Mouse (Mus musculus) lung, adult 2 months (tissue): ENCODE measurements around the gene BC029722. TPM values are rescaled to one million over a fixed set of nuclear protein-coding genes. Genes with fewer than 3 reads are reported as not detected.
A peak's percentile ranks its signal among the peaks of the same experiment; 100 is the strongest.

Experiments used
- DNase-seq: peaks from one replicate; pipeline ENCODE4 v3.0.0; 2022
- H3K4me1 ChIP-seq: fragments of 200-500 bp; 2 replicates; pipeline ENCODE4 v1.6.1; 2011; ENCODE audit warnings: low read length; ENCODE audit not compliant: control insufficient read depth, insufficient read depth
- H3K4me3 ChIP-seq: fragments of 200-500 bp; replicated peaks from 2 replicates; pipeline ENCODE3; 2011; ENCODE audit warnings: low read depth, mild to moderate bottlenecking, control low read depth, low read length; ENCODE audit errors: extremely low read depth
- CTCF ChIP-seq: fragments of 200-500 bp; IDR thresholded peaks from 2 replicates; pipeline ENCODE4 v1.5.1; 2011; ENCODE audit warnings: mild to moderate bottlenecking, low read length, control low read depth; ENCODE audit not compliant: insufficient read depth
- POLR2A ChIP-seq: fragments of 200-500 bp; IDR thresholded peaks from 2 replicates; pipeline ENCODE4 v1.6.1; 2011; ENCODE audit warnings: low read depth, mild to moderate bottlenecking, control low read depth, low read length, borderline replicate concordance; ENCODE audit errors: extremely low read depth
- WGBS: fragments of 180-500 bp; shearing (Covaris S2); methylation state at CpG from one replicate; pipeline ENCODE4 v1.1.7; 2018; 5-methylcytosine and 5-hydroxymethylcytosine counted together
- polyA plus RNA-seq: library from polyadenylated mRNA; depleted of rRNA; stranded (reverse); fragments of >200 nt; gene quantifications from 2 replicates; pipeline ENCODE4 v1.2.3, GENCODE M21; 2012

Gene BC029722
- polyA plus RNA-seq, 1 experiment, result 57.4 TPM

DNA sequence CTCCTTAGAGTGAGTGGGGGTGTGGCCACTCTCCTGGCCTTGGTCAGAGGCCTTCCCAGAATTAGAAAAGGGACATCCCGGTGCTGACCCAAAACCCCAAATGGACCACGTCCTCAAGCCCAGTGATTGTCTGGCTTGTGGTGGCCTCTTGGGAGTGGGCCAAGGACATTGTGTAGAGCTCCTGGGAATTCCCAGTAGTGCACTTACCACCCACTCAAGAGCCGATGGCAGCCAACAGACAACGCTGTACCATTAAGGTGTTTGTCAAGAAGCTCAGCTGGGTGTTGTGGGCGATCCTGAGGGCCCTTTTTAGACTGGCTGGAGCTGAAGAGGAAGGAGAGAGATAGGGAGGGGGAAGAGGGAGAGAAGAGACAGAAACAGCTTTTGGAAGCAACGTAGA lies 34.7 kb downstream of the BC029722 start:
- Histone ChIP-seq H3K4me3 (no peak overlapping the region), H3K4me1 (no peaks in the 10 kb centered on the region)
- WGBS, result 50% methylated on average over 6 of the region's 6 CpGs
- no peak for DNase-seq
- TF ChIP-seq CTCF (no peak), POLR2A (no peak)

DNA sequence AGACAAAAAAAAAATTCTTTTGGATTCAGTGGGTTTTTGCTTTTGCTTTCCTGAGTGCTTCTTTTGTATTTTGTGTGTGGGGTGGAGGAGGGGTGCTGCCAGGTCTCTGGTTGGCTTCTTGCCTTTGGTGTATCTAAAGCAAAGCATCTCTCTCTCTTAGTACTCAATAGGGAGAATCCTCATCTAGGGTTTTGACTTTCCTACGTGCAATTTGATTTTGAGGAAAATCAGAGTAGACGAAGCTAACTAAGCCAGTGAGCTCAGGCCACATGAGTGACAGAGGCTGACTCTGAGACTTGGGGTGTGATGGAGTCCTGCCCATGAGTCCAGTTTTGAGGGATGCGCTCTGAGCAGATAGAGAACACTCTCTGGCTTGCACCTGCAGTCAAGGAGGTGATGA lies 39.7 kb downstream of the BC029722 start:
- DNase-seq, result no peak
- TF ChIP-seq CTCF, result no peak
- TF ChIP-seq POLR2A, result no peak
- peaks cover 4% of the 10 kb centered on the region for H3K4me1 ChIP-seq
- 78% methylated on average over 3 of the region's 3 CpGs for WGBS
- no peak overlapping the region for H3K4me3 ChIP-seq

DNA sequence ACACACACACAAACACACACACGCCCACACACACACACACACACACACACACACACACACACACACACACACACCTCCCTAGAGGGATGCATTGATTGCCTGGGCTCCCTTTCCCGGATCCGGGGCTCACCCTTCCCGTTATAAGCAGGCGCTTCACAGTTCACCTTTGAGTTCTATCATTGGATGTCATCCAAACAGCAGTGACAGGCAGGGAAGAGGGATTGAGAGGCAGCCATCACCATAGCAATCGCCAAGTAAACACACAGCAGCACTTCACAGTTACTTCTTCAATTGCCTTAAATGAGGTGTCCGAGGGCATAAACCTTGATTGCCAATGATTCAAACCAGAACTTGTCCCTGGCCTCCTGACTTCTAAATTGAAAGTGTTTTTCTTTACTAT lies 40.2 kb downstream of the BC029722 start:
- Histone ChIP-seq H3K4me3 (no peak overlapping the region), H3K4me1 (peaks cover 4% of the 10 kb centered on the region)
- WGBS, result 26% methylated on average over 7 of the region's 7 CpGs
- no peak for DNase-seq
- TF ChIP-seq POLR2A (no peak), CTCF (no peak)

DNA sequence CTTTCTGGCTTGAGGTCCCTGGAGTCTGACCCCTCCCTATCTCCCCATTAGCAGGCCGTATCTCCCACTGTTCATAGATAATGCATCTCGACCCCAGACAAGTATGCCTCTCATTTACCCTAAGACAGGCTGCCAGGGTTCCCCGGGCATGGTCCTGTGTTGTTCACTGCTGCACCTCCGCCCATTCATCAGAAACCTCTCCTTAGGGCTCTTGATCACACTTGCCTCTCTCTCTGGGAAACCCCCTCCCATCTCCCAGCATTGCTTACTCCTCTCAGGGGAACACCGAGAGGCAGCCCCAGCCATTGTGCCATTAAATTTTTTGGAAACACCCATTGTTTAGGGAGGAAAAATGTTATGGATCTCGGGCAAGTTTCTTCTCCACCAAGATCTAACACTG lies 41.2 kb downstream of the BC029722 start:
- no peak for DNase-seq
- 62% methylated on average over 6 of the region's 6 CpGs for WGBS
- Histone ChIP-seq H3K4me1 (peaks cover 4% of the 10 kb centered on the region), H3K4me3 (no peak overlapping the region)
- TF ChIP-seq POLR2A (no peak), CTCF (no peak)

DNA sequence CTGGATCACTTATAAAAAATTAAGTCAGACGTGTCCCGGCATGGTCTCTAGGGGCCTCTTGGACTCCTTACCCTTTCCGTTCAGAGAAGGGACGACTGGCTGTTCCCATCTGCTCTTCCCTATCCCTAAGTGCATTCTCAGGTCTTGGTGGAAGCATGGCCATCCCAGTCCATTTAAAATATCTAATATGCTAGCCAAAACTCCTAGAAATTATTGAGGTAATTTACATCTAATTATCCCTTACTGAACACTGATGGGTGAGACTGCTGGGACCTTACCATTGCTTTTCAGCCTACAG lies 41.6 kb downstream of the BC029722 start:
- Histone ChIP-seq H3K4me3 (no peak overlapping the region), H3K4me1 (peaks cover 4% of the 10 kb centered on the region)
- WGBS, result 71% methylated on average over 4 of the region's 4 CpGs
- DNase-seq, result no peak
- TF ChIP-seq POLR2A, result no peak
- TF ChIP-seq CTCF, result no peak

DNA sequence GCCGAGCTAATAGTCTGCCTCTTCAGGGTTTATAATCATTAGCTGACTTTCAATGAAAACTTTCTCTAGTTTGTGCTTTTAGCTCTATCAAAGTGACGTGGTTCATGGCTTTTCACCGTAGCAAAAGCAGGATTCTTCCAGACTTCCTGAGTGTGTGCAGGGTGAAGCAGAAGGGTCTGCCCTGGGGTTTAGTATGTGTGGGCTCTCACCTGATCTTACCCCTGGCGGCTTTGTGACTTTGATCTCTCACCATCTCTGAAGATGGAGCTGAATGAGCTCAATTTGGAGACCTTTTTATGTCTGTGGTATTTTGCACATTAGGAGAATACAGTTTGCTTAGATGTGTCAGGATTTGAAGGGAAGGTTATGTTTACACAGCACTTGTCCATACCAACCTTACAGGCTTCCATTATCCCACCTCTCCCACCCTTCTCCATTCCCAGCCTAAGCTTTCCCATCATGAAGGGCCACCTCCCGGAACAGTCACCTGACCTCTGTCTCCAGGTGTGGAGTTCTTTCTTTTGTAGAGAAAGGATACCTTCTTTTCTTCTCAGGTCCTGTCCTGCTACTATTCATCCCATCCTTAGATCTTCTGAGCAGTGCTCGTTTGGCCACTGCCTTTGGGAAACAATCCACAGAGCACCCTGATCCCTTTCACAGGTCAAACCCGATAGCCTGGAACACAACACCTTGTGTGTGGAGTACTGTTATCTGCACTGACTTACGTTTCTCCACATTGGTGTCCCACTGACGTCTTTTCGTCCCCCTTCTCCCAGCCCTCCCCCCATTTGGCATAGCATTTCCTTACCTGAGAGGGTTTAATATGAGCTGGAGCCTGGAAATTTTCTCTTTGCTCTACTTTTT lies 42.2 kb downstream of the BC029722 start:
- no peak for TF ChIP-seq CTCF
- no peak for TF ChIP-seq POLR2A
- Histone ChIP-seq H3K4me3 (no peak overlapping the region), H3K4me1 (peaks cover 4% of the 10 kb centered on the region)
- WGBS, result 53% methylated on average over 10 of the region's 10 CpGs
- DNase-seq, result no peak

DNA sequence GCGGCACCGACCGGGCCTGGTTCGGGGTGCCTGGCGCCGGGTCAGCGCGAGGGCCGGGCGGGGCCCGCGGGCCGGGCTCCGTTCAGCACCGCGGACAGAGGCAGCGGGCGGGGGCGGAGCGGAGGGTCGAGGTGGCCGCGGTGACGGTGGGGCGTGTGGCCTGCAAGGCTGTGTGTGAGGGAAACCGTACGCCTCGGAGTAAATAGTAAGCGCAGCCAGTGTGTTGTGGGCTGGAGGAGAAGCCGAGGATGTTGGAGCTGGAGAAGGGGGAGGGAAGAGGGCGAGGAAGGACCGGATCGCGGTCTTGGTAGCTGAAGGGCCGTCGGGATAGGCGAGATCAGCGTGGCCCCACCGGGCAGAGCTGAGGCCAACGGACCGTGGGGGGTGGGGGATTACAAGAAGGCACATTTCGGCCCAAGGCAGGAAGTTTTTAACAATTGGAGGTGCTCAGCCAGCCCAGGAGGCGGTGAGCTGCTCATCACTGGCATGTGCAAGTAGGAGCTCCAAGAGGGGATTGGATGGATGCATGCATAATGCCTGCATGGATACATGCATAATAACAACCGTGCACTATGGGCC lies 43.5 kb downstream of the BC029722 start:
- peak; percentile 50 for DNase-seq

DNA sequence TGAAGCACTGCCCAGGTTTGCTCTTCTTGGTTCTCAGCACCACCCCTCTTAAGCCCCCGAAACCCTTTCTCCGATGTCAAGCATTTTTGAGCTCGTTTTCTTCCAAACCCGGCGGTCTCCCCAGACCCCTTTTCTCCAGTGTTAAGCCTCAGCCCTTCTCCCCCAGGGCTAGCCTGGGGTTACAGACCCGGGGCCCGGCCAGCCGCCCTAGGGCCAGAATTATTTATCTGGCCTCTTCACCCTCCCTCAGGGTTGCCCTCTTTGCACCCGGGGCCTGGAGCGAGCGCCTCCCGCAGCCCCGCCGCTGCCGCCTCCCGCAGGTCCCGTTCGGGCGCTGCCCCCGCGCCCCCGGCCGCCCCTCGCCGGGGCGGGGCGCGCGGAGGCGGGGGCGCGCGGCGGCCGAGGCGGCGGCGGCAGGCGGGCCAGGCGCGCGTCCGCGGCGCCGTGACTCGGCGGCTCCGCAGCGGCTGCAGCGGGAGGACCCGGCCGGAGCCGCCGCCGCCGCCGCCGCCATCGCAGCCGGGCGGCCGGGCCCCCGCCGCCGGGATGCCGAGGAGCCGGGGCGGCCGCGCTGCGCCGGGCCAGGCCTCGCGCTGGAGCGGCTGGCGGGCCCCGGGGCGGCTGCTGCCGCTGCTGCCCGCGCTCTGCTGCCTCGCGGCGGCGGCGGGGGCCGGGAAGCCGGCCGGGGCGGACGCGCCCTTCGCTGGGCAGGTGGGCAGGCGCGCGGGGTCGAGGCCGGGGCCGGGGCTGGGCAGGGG lies 44.1 kb downstream of the BC029722 start, which contains the start of gene Mmp24:
Gene Mmp24 (plus strand): TSS at position 416 of the 758 bp plus-strand sequence.
- WGBS, result 23% methylated on average over 97 of the region's 100 CpGs
- DNase-seq, result no peak
- peaks cover 4% of the 10 kb centered on the region for H3K4me1 ChIP-seq
- TF ChIP-seq CTCF (no peak), POLR2A (no peak)
- H3K4me3 ChIP-seq, result peak within 1 kb of the TSS; percentile 21

More for the DNA sequence above, 43.5 kb downstream of the BC029722 start:
- WGBS, result 2% methylated on average over 44 of the region's 44 CpGs
- Histone ChIP-seq H3K4me1 (peaks cover 4% of the 10 kb centered on the region), H3K4me3 (peak overlapping the region; percentile 21)
- TF ChIP-seq CTCF (no peak), POLR2A (no peak)

DNA sequence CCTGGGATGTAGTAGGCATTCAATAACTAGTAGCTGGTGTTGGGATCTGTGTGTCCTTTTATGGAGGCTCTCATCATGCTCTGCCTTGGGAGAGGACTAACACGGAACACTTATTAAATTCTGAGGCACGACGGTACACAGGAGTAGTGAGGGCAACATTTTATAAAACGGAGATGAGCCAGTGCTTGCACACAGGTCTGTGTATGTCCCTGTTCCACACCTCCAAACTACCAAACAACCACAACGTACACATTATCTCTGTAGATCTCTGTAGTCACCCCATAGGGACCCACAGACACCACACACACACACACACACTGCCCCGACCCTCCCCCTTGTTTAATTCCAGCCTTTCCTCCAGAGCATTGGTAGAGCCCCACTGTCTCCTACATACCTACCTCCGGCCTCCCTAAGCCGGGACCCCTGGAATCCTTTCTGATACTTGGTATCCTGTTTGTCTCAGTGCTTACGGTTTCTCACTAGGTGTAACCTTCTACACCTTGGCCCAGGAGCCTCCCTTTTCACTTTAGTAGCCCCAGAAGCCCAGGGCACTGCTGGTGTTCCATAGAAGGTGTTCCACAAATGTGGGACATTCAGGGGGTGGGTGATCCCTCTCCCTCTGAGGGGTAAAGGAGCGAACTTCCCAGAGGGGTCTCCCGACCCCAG lies 44.8 kb downstream of the BC029722 start:
- H3K4me3 ChIP-seq, result no peak overlapping the region
- TF ChIP-seq CTCF (no peak), POLR2A (no peak)
- no peak for DNase-seq
- peaks cover 4% of the 10 kb centered on the region for H3K4me1 ChIP-seq
- 51% methylated on average over 11 of the region's 11 CpGs for WGBS
